Mouse (Mus musculus): ENCODE measurements at regions not wholly inside any gene's neighbourhood (a gene's known extent, or its start where the extent isn't known, plus 50 kb on each side); places are given as distances from the start of the nearest gene placed in this dataset.
"Not testable (repeated sequence)": the region's sequence is repeated elsewhere in the genome, so short reads cannot be mapped to it uniquely, and the experiment has no call there.

DNA sequence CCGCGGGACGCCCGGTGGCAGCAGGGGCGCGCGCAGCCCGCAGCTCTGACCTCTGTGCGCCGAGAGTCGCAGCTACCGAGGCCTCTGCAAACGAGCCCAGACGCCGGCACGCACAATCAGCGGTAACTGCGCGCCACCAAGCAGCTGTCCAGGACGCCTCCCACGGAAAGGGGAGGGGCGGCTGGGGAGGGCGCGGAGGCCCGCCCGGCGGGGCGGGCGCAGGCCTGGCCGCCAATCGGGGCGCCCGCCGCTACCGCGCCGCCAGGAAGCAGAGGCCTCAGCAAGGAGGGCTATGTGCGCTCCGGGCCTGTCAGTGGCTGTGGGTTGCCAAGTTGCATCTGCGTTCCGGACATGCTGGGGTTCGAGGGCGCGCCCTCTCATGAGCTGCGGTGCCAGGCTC lies 613.3 kb upstream of the Ywhaq start:
- WGBS, result 6% methylated on average over 37 of the region's 45 CpGs
- H3K36me3 ChIP-seq (ENCODE audit: control insufficient read depth, insufficient read depth, low read length); H3K9me3 ChIP-seq (ENCODE audit: control insufficient read depth, low read length); H3K4me1 ChIP-seq (ENCODE audit: control insufficient read depth, insufficient read depth, low read length); H3K27me3 ChIP-seq (replicated peaks; ENCODE audit: control insufficient read depth, insufficient read depth, low read length); H3K9ac ChIP-seq (ENCODE audit: low read depth, low read length); H3K27ac ChIP-seq (ENCODE audit: low read length): not testable (repeated sequence)
- H3K4me2 ChIP-seq (ENCODE audit: low read depth, low read length), result peak overlapping the region; percentile 33
- peak overlapping the region; percentile 25 for H3K4me3 ChIP-seq (ENCODE audit: low read length)
- peak; percentile 76 for ATAC-seq

GRCm38 (mm10) chr12:22030263-22030662 lies 612.8 kb upstream of the Ywhaq start:
- H3K4me1 ChIP-seq (ENCODE audit: control insufficient read depth, insufficient read depth, low read length); H3K9ac ChIP-seq (ENCODE audit: low read depth, low read length); H3K27me3 ChIP-seq (replicated peaks; ENCODE audit: control insufficient read depth, insufficient read depth, low read length); H3K27ac ChIP-seq (ENCODE audit: low read length); H3K36me3 ChIP-seq (ENCODE audit: control insufficient read depth, insufficient read depth, low read length); H3K9me3 ChIP-seq (ENCODE audit: control insufficient read depth, low read length); ATAC-seq: not testable (repeated sequence)
- 9% methylated on average over 38 of the region's 45 CpGs for WGBS
- Histone ChIP-seq H3K4me2 (ENCODE audit: low read depth, low read length) (peak overlapping the region; percentile 33; the same call in 1 of the 2 replicates), H3K4me3 (ENCODE audit: low read length) (peak overlapping the region; percentile 25)

Data from intestine, embryonic 16.5 days (tissue).